Mouse (Mus musculus) CD4-positive, CD25-positive, alpha-beta regulatory T cell, adult 4 months (primary cell): ENCODE measurements around the gene Spata31d1a. TPM values are rescaled to one million over a fixed set of nuclear protein-coding genes. Genes with fewer than 3 reads are reported as not detected.

Source experiments
- ATAC-seq: one replicate; pipeline ENCODE4 v1.8.0; 2017
- polyA plus RNA-seq, 2 experiments: library from polyadenylated mRNA; unstranded; fragments of 100-300 nt; shearing (Covaris generic); gene quantifications; one replicate each; pipeline ENCODE4 v1.2.1; 2017

Spata31d1a gene
- polyA plus RNA-seq, 2 experiments from 2014 or later = not detected

DNA sequence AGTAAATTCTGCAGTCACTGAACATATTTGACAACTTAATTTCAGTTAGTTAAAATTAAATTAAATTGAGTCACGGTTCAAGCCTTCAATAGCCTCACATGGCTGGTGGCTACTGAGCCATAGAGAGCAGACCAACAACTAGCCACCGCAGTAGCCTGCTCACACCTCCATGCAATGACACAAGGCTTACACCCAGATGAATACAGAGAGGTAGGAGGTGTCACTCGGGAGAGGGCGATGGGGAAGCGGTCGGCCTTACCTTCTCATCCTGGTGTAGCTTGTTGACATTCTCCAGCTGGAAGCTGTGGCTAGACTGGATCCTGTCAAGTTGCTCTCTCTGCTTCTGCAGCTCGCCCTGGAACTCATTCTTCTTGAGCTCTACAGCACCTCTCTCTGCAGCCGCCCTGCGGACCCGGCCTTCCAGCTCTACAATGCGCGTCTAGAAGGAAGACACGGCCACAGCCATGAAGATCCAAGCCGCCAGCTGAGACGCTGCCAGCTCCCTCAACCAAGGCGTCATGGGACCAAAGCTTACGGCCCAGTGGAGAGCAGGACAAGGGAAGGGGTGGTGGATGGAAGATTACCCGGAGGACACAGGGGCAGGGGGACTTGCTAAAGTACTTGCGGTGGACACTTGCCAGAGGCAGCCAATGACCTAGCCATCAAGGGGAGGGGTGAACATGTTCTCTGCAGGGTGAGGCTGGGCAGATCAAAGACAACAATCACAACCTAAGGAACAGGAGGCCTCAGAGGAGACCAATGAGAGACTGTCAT is 46.0 kb downstream of the Spata31d1a start:
- ATAC-seq = no peak

- ATAC-seq = no peak
These were observed 48.2 kb downstream of the Spata31d1a start for GRCm38 (mm10) chr13:59661966-59662365.

GRCm38 (mm10) chr13:59661387-59661786 is 48.7 kb downstream of the Spata31d1a start:
- ATAC-seq = no peak

GRCm38 (mm10) chr13:59660371-59660770 is 49.8 kb downstream of the Spata31d1a start:
- ATAC-seq = no peak

DNA sequence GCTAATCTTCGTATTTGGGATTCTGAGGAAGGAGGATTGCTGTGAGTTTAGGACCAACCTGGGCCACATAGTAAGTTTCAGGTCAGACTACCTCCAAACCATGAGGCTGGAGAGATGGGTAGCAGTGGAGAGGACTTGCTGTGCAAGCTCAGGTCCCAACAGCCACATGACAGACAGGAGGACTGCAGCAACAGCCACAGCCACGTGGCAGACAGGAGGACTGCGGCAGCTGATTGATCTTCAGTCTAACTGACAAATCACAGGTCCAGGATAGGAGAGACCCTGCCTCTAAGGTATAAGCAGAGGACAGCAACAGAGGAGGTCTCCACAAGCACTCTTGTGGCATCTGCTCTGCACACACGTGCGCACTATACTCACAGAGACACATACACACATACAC is 52.3 kb downstream of the Spata31d1a start:
- no peak for ATAC-seq

GRCm38 (mm10) chr13:59656975-59657388 is 53.1 kb downstream of the Spata31d1a start:
- ATAC-seq = peak; percentile 31

GRCm38 (mm10) chr13:59656316-59656832 is 53.8 kb downstream of the Spata31d1a start:
- peak; percentile 84 for ATAC-seq

GRCm38 (mm10) chr13:59655718-59656315 is 54.3 kb downstream of the Spata31d1a start:
- ATAC-seq = no peak

GRCm38 (mm10) chr13:59654465-59654864 is 55.7 kb downstream of the Spata31d1a start:
- ATAC-seq = no peak

DNA sequence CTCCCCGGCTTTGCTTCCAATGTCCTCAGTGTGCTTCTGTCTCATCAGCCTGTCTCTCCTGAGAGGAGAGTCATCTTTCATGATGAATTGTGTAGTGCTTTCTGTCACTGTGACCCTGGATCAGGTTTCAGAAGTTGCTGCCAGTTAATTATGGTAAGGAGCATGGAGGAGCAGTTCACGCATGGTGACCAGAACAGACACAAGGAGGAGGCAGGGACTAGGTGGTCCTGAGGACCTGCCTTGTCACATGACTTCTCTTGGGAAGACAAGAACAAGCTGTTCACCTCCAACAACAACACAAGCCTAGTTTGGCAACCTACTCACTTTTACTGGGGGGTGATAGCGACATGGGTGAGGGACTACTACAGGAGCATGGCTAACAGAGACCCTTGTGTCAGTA is 57.0 kb downstream of the Spata31d1a start:
- no peak for ATAC-seq

- no peak for ATAC-seq
These were observed 57.5 kb downstream of the Spata31d1a start for GRCm38 (mm10) chr13:59652651-59653050.

Other genes with a start within 250 kb of the Spata31d1a start
- gene Agtpbp1, start 125.1 kb downstream of the Spata31d1a start, polyA plus RNA-seq = 10 to 100 TPM; 18.8 to 22.3 TPM
- 10 to 100 TPM; 85.9 to 96.8 TPM for gene Naa35, start 125.1 kb downstream of the Spata31d1a start, polyA plus RNA-seq
- gene Golm1, start 34.5 kb downstream of the Spata31d1a start, polyA plus RNA-seq = 10 to 100 TPM; 38.6 to 45.1 TPM
- not detected for gene 4921517D22Rik, start 16.2 kb downstream of the Spata31d1a start, polyA plus RNA-seq
- not detected for gene Spata31d1b, start 2.0 kb upstream of the Spata31d1a start, polyA plus RNA-seq
- not detected for gene Spata31d1d, start 21.4 kb upstream of the Spata31d1a start, polyA plus RNA-seq
- not detected for gene 1700014D04Rik, start 36.4 kb upstream of the Spata31d1a start, polyA plus RNA-seq
- gene Isca1, start 59.5 kb upstream of the Spata31d1a start, polyA plus RNA-seq = 10 to 100 TPM; 54.6 to 62.5 TPM
- gene Gm49354, start 71.9 kb upstream of the Spata31d1a start, polyA plus RNA-seq = not detected
- gene Tut7, start 112.8 kb upstream of the Spata31d1a start, polyA plus RNA-seq = 10 to 100 TPM; 71.4 to 71.8 TPM